Mouse (Mus musculus): ENCODE measurements at regions not wholly inside any gene's neighbourhood (a gene's known extent, or its start where the extent isn't known, plus 50 kb on each side); places are given as distances from the start of the nearest gene placed in this dataset.

GRCm38 (mm10) chr5:119613413-119613812 is 57.1 kb upstream of the Tbx3 start:
- no peak for TF ChIP-seq CTCF (IDR thresholded peaks at IDR 0.05)
- no peak for TF ChIP-seq EP300 (IDR thresholded peaks at IDR 0.05)

Measured in lung, postnatal 0 days (tissue).